Mouse (Mus musculus) kidney, adult 2 months (tissue): ENCODE data around the gene Rccd1. TPM values are rescaled to one million over a fixed set of nuclear protein-coding genes. Genes with fewer than 3 reads are reported as not detected.

ENCODE experiments used
- DNase-seq: peaks from one replicate; pipeline ENCODE4 v3.0.0; 2021
- H3K27ac ChIP-seq: fragments of 200-500 bp; 2 replicates; pipeline ENCODE4 v1.5.1; 2012; ENCODE audit warnings: low read depth, low read length, control low read depth, inconsistent platforms; ENCODE audit not compliant: insufficient read depth
- H3K27me3 ChIP-seq: fragments of 200-500 bp; replicated peaks from 2 replicates; pipeline ENCODE4 v1.6.1; 2012; ENCODE audit warnings: mild to moderate bottlenecking, moderate library complexity, low read length, inconsistent platforms; ENCODE audit not compliant: control insufficient read depth, insufficient read depth
- H3K36me3 ChIP-seq: fragments of 200-500 bp; 2 replicates; pipeline ENCODE4 v1.6.1; 2012; ENCODE audit warnings: mild to moderate bottlenecking, moderate library complexity, low read length, inconsistent platforms; ENCODE audit not compliant: control insufficient read depth, insufficient read depth
- H3K4me1 ChIP-seq: fragments of 200-500 bp; 2 replicates; pipeline ENCODE4 v1.6.1; 2011; ENCODE audit warnings: low read length; ENCODE audit not compliant: control insufficient read depth, insufficient read depth
- H3K4me3 ChIP-seq: fragments of 200-500 bp; 2 replicates; pipeline ENCODE4 v1.5.1; 2011; ENCODE audit warnings: mild to moderate bottlenecking, low read depth, low read length, control low read depth; ENCODE audit not compliant: insufficient read depth
- CTCF ChIP-seq: fragments of 200-500 bp; conservative IDR thresholded peaks from 2 replicates; pipeline ENCODE4 v1.5.1; 2011; ENCODE audit warnings: low read depth, mild to moderate bottlenecking, control low read depth, low read length, moderate library complexity, mixed read lengths; ENCODE audit not compliant: insufficient read depth, insufficient read length
- POLR2A ChIP-seq: fragments of 200-500 bp; IDR thresholded peaks from one replicate; pipeline ENCODE4 v1.6.1; 2011; ENCODE audit warnings: low read depth, low read length, control low read depth
- WGBS: fragments of 180-500 bp; shearing (Covaris S2); methylation state at CpG from one replicate; pipeline ENCODE4 v1.1.7; 2018; 5-methylcytosine and 5-hydroxymethylcytosine counted together
- polyA plus RNA-seq: library from polyadenylated mRNA; depleted of rRNA; stranded (reverse); fragments of >200 nt; gene quantifications from 2 replicates; pipeline ENCODE4 v1.2.3, GENCODE M21; 2012; rRNA removed

The Rccd1 gene
- polyA plus RNA-seq, 1 experiment = 3.7 TPM

DNA sequence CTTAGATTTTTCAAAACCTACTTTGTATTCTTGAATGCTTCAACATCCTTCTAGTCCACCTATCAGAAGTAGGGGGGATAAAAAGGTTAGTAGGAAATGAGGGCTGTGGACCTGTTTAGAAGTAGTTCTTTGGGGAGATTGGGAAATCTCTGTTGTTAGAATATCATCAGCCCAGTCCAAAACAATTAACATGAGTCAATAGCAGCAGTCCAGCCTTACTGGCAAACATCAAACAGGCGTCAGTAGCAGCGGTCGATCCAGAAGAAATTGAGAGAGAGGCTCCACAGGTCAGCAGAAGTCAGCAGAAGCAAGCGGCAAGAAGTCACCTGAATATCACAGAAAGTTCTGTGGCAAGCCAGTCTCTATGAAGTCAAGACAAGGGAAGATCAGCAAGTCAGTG lies 79.4 kb downstream of the Rccd1 start:
- TF ChIP-seq CTCF = no peak
- TF ChIP-seq POLR2A = no peak
- Histone ChIP-seq H3K36me3 (no peaks in the 10 kb centered on the region), H3K27me3 (no peaks in the 10 kb centered on the region), H3K4me3 (no peak overlapping the region), H3K27ac (no peak overlapping the region), H3K4me1 (no peaks in the 10 kb centered on the region)
- WGBS = 96% methylated on average over 4 of the region's 4 CpGs
- DNase-seq = no peak

Other genes starting within 250 kb of the Rccd1 start
- 651 and 688 TPM in 2 replicates for gene Idh2, start 209.1 kb downstream of the Rccd1 start, polyA plus RNA-seq
- 24.4 and 26.3 TPM in 2 replicates for gene Sema4b, start 137.6 kb downstream of the Rccd1 start, polyA plus RNA-seq
- gene Cib1, start 91.6 kb downstream of the Rccd1 start, polyA plus RNA-seq = 333 and 344 TPM in 2 replicates
- gene Gdpgp1, start 91.6 kb downstream of the Rccd1 start, polyA plus RNA-seq = 2.4 and 2.6 TPM in 2 replicates
- 1.4 and 1.7 TPM in 2 replicates for gene Ttll13, start 78.1 kb downstream of the Rccd1 start, polyA plus RNA-seq
- gene Ngrn, start 63.2 kb downstream of the Rccd1 start, polyA plus RNA-seq = 21.6 TPM in 2 replicates
- 8.8 and 10.1 TPM in 2 replicates for gene Vps33b, start 54.8 kb downstream of the Rccd1 start, polyA plus RNA-seq
- gene Prc1, start 30.0 kb downstream of the Rccd1 start, polyA plus RNA-seq = 1.6 and 1.7 TPM in 2 replicates
- 53.3 and 81.0 TPM in 2 replicates for gene Unc45a, start 16.6 kb upstream of the Rccd1 start, polyA plus RNA-seq
- gene Hddc3, start 18.6 kb upstream of the Rccd1 start, polyA plus RNA-seq = 66.3 and 86.4 TPM in 2 replicates
- 40.4 and 49.9 TPM in 2 replicates for gene Man2a2, start 46.9 kb upstream of the Rccd1 start, polyA plus RNA-seq
- gene Fes, start 63.5 kb upstream of the Rccd1 start, polyA plus RNA-seq = 10.0 and 10.8 TPM in 2 replicates
- 145 and 172 TPM in 2 replicates for gene Furin, start 81.0 kb upstream of the Rccd1 start, polyA plus RNA-seq
- gene Blm, start 210.7 kb upstream of the Rccd1 start, polyA plus RNA-seq = 0.53 and 0.58 TPM in 2 replicates